In the genomic region with DNA sequence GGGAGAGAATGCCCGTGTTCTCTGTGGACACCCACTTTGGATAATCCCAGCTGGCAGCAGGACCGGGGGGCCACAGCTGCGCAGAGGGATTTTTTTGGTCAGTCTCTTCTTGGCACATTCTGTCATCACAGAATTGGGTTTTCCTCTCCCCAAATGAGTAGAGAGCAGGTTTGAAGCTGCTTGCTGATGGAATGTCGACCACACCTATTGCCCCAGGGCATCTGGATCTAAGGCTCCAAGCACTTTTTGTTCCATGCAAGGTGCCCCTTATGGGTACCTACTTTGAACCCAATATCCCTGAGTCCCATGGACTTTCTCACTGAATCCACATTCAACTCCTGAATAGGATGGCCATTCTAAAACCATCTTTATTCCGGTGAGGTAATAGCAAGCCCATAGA, we compare ENCODE assay signal across 20 mouse cellular contexts.
A peak's percentile ranks its signal among the peaks of the same experiment; 100 is the strongest.
DNase-seq lines count a peak whose midpoint lies in the region; ATAC-seq and TF ChIP-seq lines count a peak whose summit lies in the region.
"Had no signal": no experiment of that assay in that cellular context is flagged by ENCODE, and none has a peak within 500 bp of the region (broad histone marks: within the 10 kb centered on the region; RNA-seq: fewer than 3 reads in every experiment).

No protein-coding gene starts in this region.

- intact Hi-C loops in gastrocnemius, adult 2 months (cut with DNase I): no loop called here
- intact Hi-C loops in left cerebral cortex, postnatal 25 days (cut with DNase I): no loop called here

- H3K9me3 ChIP-seq in ES-E14 (ENCODE audit: control insufficient read depth, insufficient read depth, low read depth, low read length): no peaks in the 10 kb centered on the region
- no peaks in the 10 kb centered on the region for H3K9me3 ChIP-seq in embryonic facial prominence, embryonic 12.5 days
- H3K9me3 ChIP-seq: forebrain, embryonic 12.5 days; heart, embryonic 13.5 days; hindbrain, embryonic 13.5 days; intestine, embryonic 15.5 days had no signal

- no peak for DNase-seq in gastrocnemius, adult 2 months
- no peak for DNase-seq in gastrocnemius, postnatal 10 days
- DNase-seq in ES-E14 (ENCODE audit: low read depth, low spot score): peak; percentile 24
- no peak for DNase-seq in adrenal gland, adult 8-10 months
- no peak for DNase-seq in adrenal gland, postnatal 25 days
- DNase-seq in left cerebral cortex, postnatal 25 days (ENCODE audit: low spot score in 2 of 2): no peak
- DNase-seq: adrenal gland, postnatal 36 days; cerebellum, adult 11 months; cerebellum, adult 8-10 months; cerebellum, postnatal 14 days; gastrocnemius, postnatal 36 days; heart, postnatal 36 days; kidney, adult 18-20 months had no signal

- H3K27me3 ChIP-seq in embryonic facial prominence, embryonic 12.5 days: no peaks in the 10 kb centered on the region
- H3K27me3 ChIP-seq: forebrain, embryonic 12.5 days; heart, embryonic 13.5 days; hindbrain, embryonic 13.5 days; intestine, embryonic 15.5 days had no signal

- H3K4me2 ChIP-seq in embryonic facial prominence, embryonic 12.5 days (replicated peaks): no peak overlapping the region
- H3K4me2 ChIP-seq: forebrain, embryonic 12.5 days; heart, embryonic 13.5 days; hindbrain, embryonic 13.5 days; intestine, embryonic 15.5 days had no signal

- H3K36me3 ChIP-seq in ES-E14 (ENCODE audit: control insufficient read depth, insufficient read depth, low read length, poor library complexity, severe bottlenecking): no peaks in the 10 kb centered on the region
- H3K36me3 ChIP-seq in embryonic facial prominence, embryonic 12.5 days: no peaks in the 10 kb centered on the region
- H3K36me3 ChIP-seq: forebrain, embryonic 12.5 days; heart, embryonic 13.5 days; hindbrain, embryonic 13.5 days; intestine, embryonic 15.5 days had no signal

- no peak overlapping the region for H3K4me3 ChIP-seq in gastrocnemius, adult 2 months
- no peak overlapping the region for H3K4me3 ChIP-seq in ES-E14 (ENCODE audit: insufficient read depth in 1 of 2, low read depth in 1 of 2, low read length in 2 of 2, poor library complexity in 1 of 2, severe bottlenecking in 1 of 2)
- H3K4me3 ChIP-seq in embryonic facial prominence, embryonic 12.5 days: no peak overlapping the region
- no peak overlapping the region for H3K4me3 ChIP-seq in embryonic fibroblast, embryonic 13.5 days (ENCODE audit: insufficient read depth, low read length)
- H3K4me3 ChIP-seq: forebrain, embryonic 12.5 days; heart, embryonic 13.5 days; hindbrain, embryonic 13.5 days; intestine, embryonic 15.5 days had no signal

- H3K27ac ChIP-seq in gastrocnemius, adult 2 months: peak overlapping the region; percentile 62
- no peak overlapping the region for H3K27ac ChIP-seq in ES-E14 (ENCODE audit: insufficient read depth, low read depth, low read length, poor library complexity, severe bottlenecking)
- H3K27ac ChIP-seq in embryonic facial prominence, embryonic 12.5 days: peak overlapping the region; percentile 78
- H3K27ac ChIP-seq in embryonic fibroblast, embryonic 13.5 days (ENCODE audit: insufficient read depth, low read length): peak overlapping the region; percentile 21; the same call in 1 of the 2 replicates
- H3K27ac ChIP-seq: forebrain, embryonic 12.5 days; heart, embryonic 13.5 days; hindbrain, embryonic 13.5 days; intestine, embryonic 15.5 days had no signal

- H3K4me1 ChIP-seq in ES-E14 (ENCODE audit: control insufficient read depth in 2 of 2, insufficient read depth in 2 of 2, low read length in 2 of 2, poor library complexity in 1 of 2): no peaks in the 10 kb centered on the region
- H3K4me1 ChIP-seq in embryonic facial prominence, embryonic 12.5 days: peaks cover 18% of the 10 kb centered on the region; the same call in 1 of the 2 replicates
- H3K4me1 ChIP-seq in embryonic fibroblast, embryonic 13.5 days (ENCODE audit: control insufficient read depth, insufficient read depth, low read length): peaks cover 3% of the 10 kb centered on the region; the same call in 1 of the 2 replicates
- H3K4me1 ChIP-seq: forebrain, embryonic 12.5 days; hindbrain, embryonic 13.5 days had no signal

- in situ Hi-C loops in ES-E14 (cut with MboI; ENCODE audit: low sequenced_read_pairs in 2 of 2, unreplicated experiment in 2 of 2): no loop called here

- no peak for TF ChIP-seq CTCF in gastrocnemius, adult 2 months (IDR thresholded peaks at IDR 0.05)
- TF ChIP-seq CTCF in embryonic fibroblast, embryonic 13.5 days (IDR thresholded peaks at IDR 0.05; ENCODE audit: borderline replicate concordance, insufficient read depth, low read length): no peak

- WGBS in embryonic facial prominence, embryonic 12.5 days: 78% methylated on average over 5 of the region's 5 CpGs

- no peak for ATAC-seq in embryonic facial prominence, embryonic 12.5 days (ENCODE audit: insufficient number of reproducible peaks, insufficient read depth, low FRiP score, low TSS enrichment)
- ATAC-seq: forebrain, embryonic 16.5 days; intestine, embryonic 15.5 days had no signal

- TF ChIP-seq POLR2A in embryonic fibroblast, embryonic 13.5 days (IDR thresholded peaks at IDR 0.05; ENCODE audit: low read depth, low read length): no peak

- no peak overlapping the region for H3K9ac ChIP-seq in ES-E14 (ENCODE audit: insufficient read depth, low read depth, low read length, poor library complexity, severe bottlenecking)
- no peak overlapping the region for H3K9ac ChIP-seq in embryonic facial prominence, embryonic 12.5 days
- H3K9ac ChIP-seq: forebrain, embryonic 12.5 days; heart, embryonic 13.5 days; hindbrain, embryonic 13.5 days; intestine, embryonic 15.5 days had no signal

TF ChIP-seq in ES-E14, 5 proteins besides CTCF, POLR2A, EP300 and RAD21:
- TF ChIP-seq HCFC1 (IDR thresholded peaks at IDR 0.05; ENCODE audit: borderline replicate concordance, insufficient read depth, low read length) (no peak), ZNF384 (IDR thresholded peaks at IDR 0.05; ENCODE audit: low read depth, low read length) (no peak), ZC3H11A (IDR thresholded peaks at IDR 0.05; ENCODE audit: borderline replicate concordance, low read depth, low read length) (no peak), CHD2 (IDR thresholded peaks at IDR 0.05; ENCODE audit: low read depth, low read length) (no peak), MAFK (IDR thresholded peaks at IDR 0.05; ENCODE audit: insufficient read depth, low read depth, low read length) (no peak)
